Comparison of ENCODE assay signal across 8 mouse cellular contexts in the genomic region with DNA sequence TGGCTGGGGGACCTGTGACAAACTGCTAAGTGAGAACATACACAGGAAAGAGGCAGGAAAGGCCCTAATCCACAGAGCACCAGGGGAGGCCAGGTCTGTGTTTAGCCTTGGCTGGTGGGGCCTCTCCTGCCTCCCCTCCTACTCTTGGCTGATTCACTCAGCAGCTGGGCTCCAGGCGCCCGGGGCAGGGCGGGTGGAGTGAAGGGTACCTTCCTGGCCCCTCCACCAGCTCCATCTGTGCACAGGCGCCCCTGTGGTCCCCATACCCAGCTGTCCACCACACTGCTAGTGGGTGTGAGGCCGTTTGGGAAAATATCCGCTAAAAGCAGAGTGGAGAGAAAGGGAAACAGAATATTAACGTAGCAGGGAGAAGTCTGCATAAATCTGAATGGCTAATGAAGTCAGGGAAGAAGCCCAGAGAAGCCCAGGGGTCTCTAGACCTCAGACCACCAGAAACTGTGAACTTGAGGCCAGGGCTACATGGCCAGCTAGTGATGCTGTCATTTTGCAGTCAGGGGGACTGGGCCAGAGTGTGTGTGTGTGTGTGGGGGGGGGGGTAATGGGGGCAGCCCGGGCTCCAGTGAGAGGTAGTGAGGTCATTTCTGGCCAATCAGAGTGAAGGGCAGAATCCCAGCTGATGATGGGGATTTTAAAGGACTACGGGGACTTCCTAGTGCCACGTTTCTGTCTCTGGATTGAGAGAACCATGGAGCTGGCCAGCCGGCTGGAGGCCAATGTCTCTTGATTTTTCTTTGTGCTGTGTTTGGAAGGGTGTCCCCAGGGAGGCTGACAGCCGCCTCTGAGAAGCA.
DNase-seq lines count a peak whose midpoint lies in the region; ATAC-seq and TF ChIP-seq lines count a peak whose summit lies in the region.

No protein-coding gene starts in this region.

- H3K27ac ChIP-seq in lung, embryonic 15.5 days, result peak overlapping the region; percentile 46
- H3K27ac ChIP-seq in hindbrain, postnatal 0 days, result peak overlapping the region; percentile 85
- H3K27ac ChIP-seq in midbrain, embryonic 16.5 days (ENCODE audit: low read length), result peak overlapping the region; percentile 70

- H3K27me3 ChIP-seq in lung, embryonic 15.5 days, result no peaks in the 10 kb centered on the region
- no peaks in the 10 kb centered on the region for H3K27me3 ChIP-seq in hindbrain, postnatal 0 days (ENCODE audit: insufficient read depth, low read length)
- no peaks in the 10 kb centered on the region for H3K27me3 ChIP-seq in midbrain, embryonic 16.5 days (ENCODE audit: control insufficient read depth, insufficient read depth, low read depth, low read length)

- no peak for TF ChIP-seq CTCF in hindbrain, postnatal 0 days (IDR thresholded peaks at IDR 0.05; ENCODE audit: low read depth)

- no peak overlapping the region for H3K9ac ChIP-seq in lung, embryonic 15.5 days
- H3K9ac ChIP-seq in hindbrain, postnatal 0 days (replicated peaks; ENCODE audit: low read length), result peak overlapping the region; percentile 30; the same call in 1 of the 2 replicates
- H3K9ac ChIP-seq in midbrain, embryonic 16.5 days (ENCODE audit: low read depth, low read length), result peak overlapping the region; percentile 49

- WGBS in lung, embryonic 15.5 days, result 22% methylated on average over 12 of the region's 12 CpGs
- WGBS in hindbrain, postnatal 0 days, result 8% methylated on average over 12 of the region's 12 CpGs
- WGBS in midbrain, embryonic 16.5 days, result 8% methylated on average over 12 of the region's 12 CpGs

- peaks cover 21% of the 10 kb centered on the region for H3K4me1 ChIP-seq in lung, embryonic 15.5 days
- peaks cover 17% of the 10 kb centered on the region for H3K4me1 ChIP-seq in hindbrain, postnatal 0 days (ENCODE audit: insufficient read depth, low read length)
- peaks cover 14% of the 10 kb centered on the region for H3K4me1 ChIP-seq in midbrain, embryonic 16.5 days (ENCODE audit: control insufficient read depth, insufficient read depth, low read length)

- no peaks in the 10 kb centered on the region for H3K36me3 ChIP-seq in lung, embryonic 15.5 days
- H3K36me3 ChIP-seq in hindbrain, postnatal 0 days (ENCODE audit: insufficient read depth, low read length), result no peaks in the 10 kb centered on the region
- no peaks in the 10 kb centered on the region for H3K36me3 ChIP-seq in midbrain, embryonic 16.5 days (ENCODE audit: control insufficient read depth, insufficient read depth, low read length)

- H3K9me3 ChIP-seq in lung, embryonic 15.5 days, result no peaks in the 10 kb centered on the region
- H3K9me3 ChIP-seq in hindbrain, postnatal 0 days (ENCODE audit: low read length), result no peaks in the 10 kb centered on the region
- H3K9me3 ChIP-seq in midbrain, embryonic 16.5 days (replicated peaks; ENCODE audit: control insufficient read depth, low read length, poor library complexity, severe bottlenecking), result no peaks in the 10 kb centered on the region

- no peak overlapping the region for H3K4me3 ChIP-seq in lung, embryonic 15.5 days
- H3K4me3 ChIP-seq in hindbrain, postnatal 0 days (ENCODE audit: low read length), result no peak overlapping the region
- no peak overlapping the region for H3K4me3 ChIP-seq in midbrain, embryonic 16.5 days (ENCODE audit: low read depth, low read length)

- DNase-seq in lung, adult 18-20 months, result no peak
- peak; percentile 36 for DNase-seq in embryo, embryonic 9.5 days (ENCODE audit: extremely low spot score)
- peak; percentile 97 for DNase-seq in heart, adult 11 months
- DNase-seq in hindbrain, postnatal 0 days (ENCODE audit: low spot score), result peak; percentile 78
- peak; percentile 8 for DNase-seq in urinary bladder, postnatal 25 days (ENCODE audit: low spot score)

- H3K4me2 ChIP-seq in lung, embryonic 15.5 days, result 0 out of 2 replicates have a peak overlapping the region, but pooled peaks have one; percentile 10
- no peak overlapping the region for H3K4me2 ChIP-seq in hindbrain, postnatal 0 days (ENCODE audit: low read depth, low read length)
- peak overlapping the region; percentile 17; the same call in 1 of the 2 replicates for H3K4me2 ChIP-seq in midbrain, embryonic 16.5 days (ENCODE audit: low read length)

- ATAC-seq in lung, embryonic 15.5 days (ENCODE audit: borderline replicate concordance, extremely low read depth, low FRiP score, low TSS enrichment), result peak; percentile 67; the same call in 1 of the 2 replicates
- peak; percentile 91 for ATAC-seq in hindbrain, postnatal 0 days
- peak; percentile 84 for ATAC-seq in midbrain, embryonic 16.5 days
- no peak for ATAC-seq in cerebellum, adult (ENCODE audit: insufficient number of reproducible peaks, low FRiP score, low TSS enrichment)

Comparison
In these comparisons a context has a peak if more than half of its experiments do, and no peak if none do; other contexts are left out.
1. DNase-seq: peak in embryo, embryonic 9.5 days (single experiment), heart, adult 11 months (single experiment), hindbrain, postnatal 0 days (single experiment) and urinary bladder, postnatal 25 days (single experiment); none in lung, adult 18-20 months (0 of 2).
2. Peak in every context shown above with its lines, with median percentiles within 50 percentile points of each other: H3K27ac ChIP-seq.